Mouse (Mus musculus) stomach, postnatal 0 days (tissue): ENCODE results near the gene Ddr2. TPM values are rescaled to one million over a fixed set of nuclear protein-coding genes. Genes with fewer than 3 reads are reported as not detected.

ENCODE experiments used
- ATAC-seq: fragments of 200-750 bp; cut with Nextera tagmentation; 2 replicates; pipeline ENCODE4 v1.8.0; 2017; ENCODE audit not compliant: low FRiP score, low TSS enrichment
- DNase-seq: peaks from one replicate; pipeline ENCODE4 v3.0.0-alpha.2; 2016; ENCODE audit warnings: low spot score
- H3K27ac ChIP-seq: fragments of 300-500 bp; sonication (generic); replicated peaks from 2 replicates; pipeline ENCODE4 v1.5.1; 2014; ENCODE audit warnings: mild to moderate bottlenecking, control low read depth
- H3K27me3 ChIP-seq: fragments of 300-500 bp; sonication (generic); 2 replicates; pipeline ENCODE4 v1.6.1; 2014; ENCODE audit warnings: low read length; ENCODE audit not compliant: control insufficient read depth, insufficient read depth
- H3K36me3 ChIP-seq: fragments of 300-500 bp; sonication (generic); 2 replicates; pipeline ENCODE4 v1.6.1; 2014; ENCODE audit warnings: low read length, mixed read lengths; ENCODE audit not compliant: control insufficient read depth, insufficient read depth
- H3K4me1 ChIP-seq: fragments of 300-500 bp; sonication (generic); replicated peaks from 2 replicates; pipeline ENCODE4 v1.6.1; 2014; ENCODE audit warnings: antibody characterized with exemption; ENCODE audit not compliant: control insufficient read depth, insufficient read depth
- H3K4me2 ChIP-seq: fragments of 300-500 bp; sonication (generic); replicated peaks from 2 replicates; pipeline ENCODE4 v1.6.1; 2014; ENCODE audit warnings: low read depth, mild to moderate bottlenecking, control low read depth, moderate library complexity
- H3K4me3 ChIP-seq: fragments of 300-500 bp; sonication (generic); 2 replicates; pipeline ENCODE4 v1.5.1; 2014; ENCODE audit warnings: low read depth, low read length, control low read depth
- H3K9ac ChIP-seq: fragments of 300-500 bp; sonication (generic); 2 replicates; pipeline ENCODE4 v1.6.1; 2014; ENCODE audit warnings: mild to moderate bottlenecking, low read length, control low read depth, mixed read lengths
- H3K9me3 ChIP-seq: fragments of 300-500 bp; sonication (generic); 2 replicates; pipeline ENCODE4 v1.6.1; 2016; ENCODE audit warnings: low read length; ENCODE audit not compliant: control insufficient read depth
- CTCF ChIP-seq: IDR thresholded peaks from 2 replicates; pipeline ENCODE4 v1.5.1; 2016; ENCODE audit warnings: antibody characterized with exemption, low read depth, mild to moderate bottlenecking, moderate library complexity
- EP300 ChIP-seq: optimal IDR thresholded peaks from 2 replicates; pipeline ENCODE3; 2016; ENCODE audit warnings: antibody characterized with exemption
- WGBS: fragments of 180-500 bp; shearing (Covaris S2); extraction: QIAGEN DNeasy Blood & Tissue Kit; methylation state at CpG from one replicate; pipeline ENCODE4 v1.1.7; 2014; 5-methylcytosine and 5-hydroxymethylcytosine counted together
- polyA plus RNA-seq: library from polyadenylated mRNA; unstranded; fragments of >200 nt; fragmentation: Nextera tagmentation; extraction: Ambion mirVana; gene quantifications from 2 replicates; pipeline ENCODE4 v1.2.1, GENCODE M21; 2015

Gene Ddr2
- polyA plus RNA-seq, 1 experiment from 2014 or later = 25.8 TPM

DNA sequence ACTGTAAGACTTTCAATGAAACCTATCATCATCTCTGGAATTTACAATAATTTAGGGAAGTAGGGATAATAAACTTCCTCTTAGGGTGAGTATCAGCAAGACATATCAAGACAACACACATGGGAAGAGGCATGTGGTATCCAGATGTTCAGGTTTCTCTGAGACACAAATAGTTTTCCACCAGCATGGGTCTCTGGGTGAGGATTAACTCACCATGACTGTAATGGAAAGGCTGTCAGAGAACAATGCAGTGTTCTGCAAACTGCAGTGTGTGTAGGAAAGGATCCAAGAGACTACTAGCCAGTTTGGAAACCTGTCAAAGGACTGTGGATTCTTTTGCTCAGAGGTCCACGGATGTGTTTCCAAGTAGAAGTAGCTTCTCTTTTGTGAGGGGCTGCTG is 124.4 kb downstream of the Ddr2 start:
- TF ChIP-seq CTCF = no peak
- TF ChIP-seq EP300 = no peak
- no peak for DNase-seq
- H3K27me3 ChIP-seq = no peaks in the 10 kb centered on the region
- H3K4me2 ChIP-seq = no peak overlapping the region
- no peaks in the 10 kb centered on the region for H3K9me3 ChIP-seq
- no peak overlapping the region for H3K9ac ChIP-seq
- H3K27ac ChIP-seq = no peak overlapping the region
- no peak for ATAC-seq
- 48% methylated on average over 1 of the region's 1 CpGs for WGBS
- no peaks in the 10 kb centered on the region for H3K36me3 ChIP-seq
- H3K4me3 ChIP-seq = no peak overlapping the region
- H3K4me1 ChIP-seq = no peaks in the 10 kb centered on the region

DNA sequence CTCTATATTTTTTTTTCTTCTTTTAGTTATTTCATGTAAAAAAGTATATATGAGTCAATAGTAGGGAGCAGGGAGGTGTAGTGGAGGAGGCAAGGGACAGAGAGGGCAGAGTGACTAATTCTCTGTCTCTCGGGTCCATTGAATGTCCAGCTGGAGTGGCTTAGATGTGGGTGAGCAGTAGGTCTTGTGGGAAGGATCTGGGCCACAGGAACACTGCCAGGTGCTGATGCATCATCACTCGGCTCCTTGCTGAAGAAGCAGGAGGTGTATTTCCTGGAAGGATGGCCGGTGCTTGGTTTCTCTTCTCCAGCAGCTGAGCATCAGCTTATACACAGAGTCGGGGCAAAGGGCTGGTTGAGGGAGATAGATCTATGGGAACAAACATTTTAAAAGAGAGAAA is 132.9 kb downstream of the Ddr2 start:
- no peak for ATAC-seq
- no peak overlapping the region for H3K4me3 ChIP-seq
- 72% methylated on average over 4 of the region's 4 CpGs for WGBS
- no peaks in the 10 kb centered on the region for H3K27me3 ChIP-seq
- H3K4me2 ChIP-seq = no peak overlapping the region
- H3K27ac ChIP-seq = no peak overlapping the region
- H3K9me3 ChIP-seq = no peaks in the 10 kb centered on the region
- TF ChIP-seq CTCF = no peak
- TF ChIP-seq EP300 = no peak
- no peak overlapping the region for H3K9ac ChIP-seq
- no peak for DNase-seq
- no peaks in the 10 kb centered on the region for H3K4me1 ChIP-seq
- no peaks in the 10 kb centered on the region for H3K36me3 ChIP-seq

DNA sequence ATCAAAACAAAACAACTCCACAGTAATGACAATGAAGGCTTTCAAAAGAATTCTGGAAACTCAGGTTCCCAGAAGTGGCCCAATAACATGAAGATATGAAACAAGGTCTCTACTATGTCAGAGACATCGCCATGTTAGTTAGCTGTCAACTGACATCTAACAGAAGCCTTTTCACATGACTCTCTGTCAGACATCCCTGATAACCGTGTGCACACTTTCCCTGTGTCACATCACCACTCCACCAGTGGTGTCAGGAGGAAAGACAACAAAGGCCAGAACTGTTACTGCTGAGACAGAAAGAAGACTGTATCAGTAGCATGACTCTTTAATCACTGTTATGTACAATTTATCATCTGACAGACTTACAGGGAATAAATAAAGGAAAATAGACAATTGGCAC is 138.6 kb downstream of the Ddr2 start:
- H3K9me3 ChIP-seq = no peaks in the 10 kb centered on the region
- WGBS = 74% methylated on average over 2 of the region's 2 CpGs
- H3K4me3 ChIP-seq = no peak overlapping the region
- H3K4me1 ChIP-seq = 0 out of 2 replicates have a peak, but pooled peaks cover 3% of the 10 kb centered on the region
- TF ChIP-seq EP300 = no peak
- TF ChIP-seq CTCF = no peak
- H3K36me3 ChIP-seq = no peaks in the 10 kb centered on the region
- no peak overlapping the region for H3K4me2 ChIP-seq
- no peak overlapping the region for H3K9ac ChIP-seq
- no peaks in the 10 kb centered on the region for H3K27me3 ChIP-seq
- DNase-seq = no peak
- ATAC-seq = no peak
- no peak overlapping the region for H3K27ac ChIP-seq

DNA sequence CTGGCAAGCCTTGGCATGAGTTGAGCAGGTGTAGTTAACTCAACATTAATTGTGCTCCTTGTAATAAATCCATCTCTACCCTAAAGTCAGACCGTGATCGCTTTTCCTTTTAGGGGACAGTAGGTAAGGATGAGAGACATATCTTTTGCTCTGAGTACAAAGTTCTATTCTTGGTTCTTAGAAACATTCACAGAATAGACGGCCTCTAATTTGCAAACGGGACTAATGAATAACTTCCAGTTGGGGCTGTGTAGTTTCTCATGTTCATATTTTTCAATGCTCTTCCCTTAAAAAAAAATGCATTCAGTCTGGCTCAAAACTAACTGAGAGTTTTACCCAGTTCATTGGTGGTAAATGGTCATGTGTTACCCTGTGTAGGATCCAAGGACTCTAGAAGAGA is 139.6 kb downstream of the Ddr2 start:
- 92% methylated on average over 4 of the region's 4 CpGs for WGBS
- no peak overlapping the region for H3K9ac ChIP-seq

DNA sequence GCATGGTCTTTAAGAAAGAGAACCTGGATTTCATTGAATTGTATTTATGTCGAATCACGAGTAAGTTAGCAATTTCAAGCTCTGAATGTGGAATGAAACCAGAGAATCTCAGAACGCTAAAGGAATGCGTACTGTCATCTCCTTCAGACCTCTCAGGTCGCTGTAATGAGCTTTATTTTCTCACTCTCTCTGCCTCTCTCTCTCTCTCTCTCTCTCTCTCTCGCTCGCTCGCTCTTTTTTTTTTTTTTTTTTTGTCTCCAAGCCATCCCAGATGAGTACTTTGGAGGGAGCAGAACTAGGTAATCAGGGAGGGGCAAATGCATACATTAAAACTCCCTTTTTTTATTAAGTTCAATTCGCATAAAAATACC is 141.1 kb downstream of the Ddr2 start:
- TF ChIP-seq EP300 (no peak), CTCF (no peak)
- Histone ChIP-seq H3K27ac (peak overlapping the region; percentile 64), H3K9me3 (no peaks in the 10 kb centered on the region), H3K36me3 (0 out of 2 replicates have a peak, but pooled peaks cover 2% of the 10 kb centered on the region), H3K4me2 (peak overlapping the region; percentile 58), H3K27me3 (no peaks in the 10 kb centered on the region), H3K4me1 (0 out of 2 replicates have a peak, but pooled peaks cover 3% of the 10 kb centered on the region), H3K9ac (peak overlapping the region; percentile 39; the same call in 1 of the 2 replicates), H3K4me3 (peak overlapping the region; percentile 54)
- ATAC-seq (peak; percentile 11; the same call in 1 of the 2 replicates), DNase-seq (no peak)
- WGBS = under 1% methylated on average over 9 of the region's 9 CpGs

More for the DNA sequence above, 139.6 kb downstream of the Ddr2 start:
- Histone ChIP-seq H3K36me3 (no peaks in the 10 kb centered on the region), H3K4me2 (no peak overlapping the region), H3K4me1 (0 out of 2 replicates have a peak, but pooled peaks cover 3% of the 10 kb centered on the region), H3K27me3 (no peaks in the 10 kb centered on the region), H3K4me3 (no peak overlapping the region), H3K9me3 (no peaks in the 10 kb centered on the region), H3K27ac (no peak overlapping the region)
- DNase-seq = no peak
- no peak for ATAC-seq
- TF ChIP-seq EP300 = no peak
- TF ChIP-seq CTCF = no peak

DNA sequence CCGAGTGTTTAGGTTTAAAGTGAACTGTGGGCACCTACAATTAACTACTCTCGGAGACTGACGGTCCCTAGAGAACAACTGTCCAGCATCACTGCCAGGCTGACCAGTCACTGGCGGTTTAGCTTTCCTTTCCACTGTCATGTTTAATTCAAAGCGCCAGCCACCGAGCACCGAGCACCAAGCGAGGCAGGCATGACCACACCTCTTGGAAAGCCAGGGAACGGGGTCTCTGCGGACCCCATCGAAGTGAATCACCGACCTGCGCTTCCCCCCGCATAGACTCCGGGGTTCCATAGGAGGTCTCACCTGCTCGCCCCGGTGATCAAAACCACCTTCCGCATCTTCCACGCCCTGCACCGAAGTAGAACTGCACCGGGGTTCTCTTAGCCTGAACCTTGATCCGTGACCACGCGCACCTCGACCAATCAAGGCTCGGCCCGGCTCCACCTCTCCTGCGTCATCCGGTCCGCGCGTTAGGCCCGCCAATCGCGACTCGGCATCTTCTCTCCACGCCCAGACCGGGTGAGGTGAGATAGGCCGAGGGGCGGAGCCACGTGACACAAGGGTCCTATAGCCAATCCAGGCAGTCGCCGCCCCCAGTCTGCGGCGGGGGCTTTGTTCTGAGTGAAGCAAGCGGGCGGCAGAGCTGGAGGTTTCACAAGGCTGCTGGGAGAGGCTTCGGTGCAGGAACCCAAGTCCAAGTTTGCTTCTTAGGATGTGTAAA is 141.6 kb downstream of the Ddr2 start, which contains the start of gene Hsd17b7:
Hsd17b7 (minus strand) TSS at position 450 of the 724 bp plus-strand sequence.
- DNase-seq (peak; percentile 100), ATAC-seq (peak; percentile 100)
- 0 out of 2 replicates have a peak, but pooled peaks cover 3% of the 10 kb centered on the region for H3K4me1 ChIP-seq
- TF ChIP-seq EP300 = no peak
- peak; percentile 12; the same call in 1 of the 2 replicates for TF ChIP-seq CTCF
- H3K27me3 ChIP-seq = no peaks in the 10 kb centered on the region
- 1% methylated on average over 48 of the region's 48 CpGs for WGBS
- 0 out of 2 replicates have a peak, but pooled peaks cover 2% of the 10 kb centered on the region for H3K36me3 ChIP-seq
- H3K4me2 ChIP-seq = peak within 1 kb of the TSS; percentile 84
- H3K9ac ChIP-seq = peak within 1 kb of the TSS; percentile 55
- H3K9me3 ChIP-seq = no peaks in the 10 kb centered on the region
- peak within 1 kb of the TSS; percentile 54 for H3K4me3 ChIP-seq
- peak within 1 kb of the TSS; percentile 69 for H3K27ac ChIP-seq
